Mouse (Mus musculus): ENCODE results near the gene Pym1. TPM values are rescaled to one million over a fixed set of nuclear protein-coding genes. Genes with fewer than 3 reads are reported as not detected.

The Pym1 gene
- polyA plus RNA-seq, 1 experiment from 2014 or later, result 20.4 TPM

GRCm38 (mm10) chr10:128793258-128793657, 45.6 kb downstream of the Pym1 start:
- WGBS (ENCODE audit: insufficient replicate concordance), result 75% methylated on average over 1 of the region's 1 CpGs
- no peak overlapping the region for H3K4me3 ChIP-seq (replicated peaks)
- ATAC-seq (ENCODE audit: low read depth) (no peak), DNase-seq (no peak)
- H3K4me1 ChIP-seq (replicated peaks), result 0 out of 2 replicates have a peak, but pooled peaks cover 5% of the 10 kb centered on the region
- H3K9me3 ChIP-seq (replicated peaks), result no peaks in the 10 kb centered on the region
- H3K36me3 ChIP-seq, result peaks cover 5% of the 10 kb centered on the region; the same call in 1 of the 2 replicates
- H3K27me3 ChIP-seq, result no peaks in the 10 kb centered on the region
- no peak overlapping the region for H3K4me2 ChIP-seq
- no peak overlapping the region for H3K27ac ChIP-seq
- H3K9ac ChIP-seq, result no peak overlapping the region

DNA sequence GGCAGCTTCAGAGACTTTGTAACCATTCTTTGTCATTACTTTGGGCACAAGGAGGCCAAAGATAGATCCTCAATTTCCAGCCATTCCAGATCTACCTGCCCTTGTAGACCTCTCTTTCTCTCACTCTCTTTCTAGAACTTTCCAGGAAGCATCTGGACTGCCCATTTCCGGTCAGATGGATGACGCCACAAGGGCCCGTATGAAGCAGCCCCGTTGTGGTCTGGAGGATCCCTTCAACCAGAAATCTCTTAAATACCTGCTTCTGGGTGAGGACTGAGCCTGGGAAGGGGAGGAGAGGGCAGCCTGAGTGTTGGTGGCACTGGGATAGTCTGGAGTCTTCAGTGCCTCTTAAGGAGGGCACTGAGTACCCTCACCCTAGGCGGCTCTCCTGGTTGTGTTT, 46.7 kb downstream of the Pym1 start:
- H3K27ac ChIP-seq, result no peak overlapping the region
- 57% methylated on average over 5 of the region's 5 CpGs for WGBS (ENCODE audit: insufficient replicate concordance)
- H3K4me2 ChIP-seq, result no peak overlapping the region
- peaks cover 9% of the 10 kb centered on the region; the same call in 1 of the 2 replicates for H3K36me3 ChIP-seq
- no peak overlapping the region for H3K9ac ChIP-seq
- no peaks in the 10 kb centered on the region for H3K9me3 ChIP-seq (replicated peaks)
- DNase-seq (no peak), ATAC-seq (ENCODE audit: low read depth) (no peak)
- H3K4me1 ChIP-seq (replicated peaks), result 0 out of 2 replicates have a peak, but pooled peaks cover 5% of the 10 kb centered on the region
- H3K27me3 ChIP-seq, result no peaks in the 10 kb centered on the region
- H3K4me3 ChIP-seq (replicated peaks), result no peak overlapping the region

- Histone ChIP-seq H3K9ac (no peak overlapping the region), H3K27ac (no peak overlapping the region), H3K9me3 (replicated peaks) (no peaks in the 10 kb centered on the region), H3K4me3 (replicated peaks) (no peak overlapping the region), H3K4me1 (replicated peaks) (0 out of 2 replicates have a peak, but pooled peaks cover 5% of the 10 kb centered on the region), H3K27me3 (no peaks in the 10 kb centered on the region), H3K36me3 (peaks cover 9% of the 10 kb centered on the region; the same call in 1 of the 2 replicates), H3K4me2 (no peak overlapping the region)
- ATAC-seq (ENCODE audit: low read depth), result no peak
- no peak for DNase-seq
- WGBS (ENCODE audit: insufficient replicate concordance), result 91% methylated on average over 3 of the region's 3 CpGs
These were observed 47.9 kb downstream of the Pym1 start for GRCm38 (mm10) chr10:128795581-128795980.

- H3K4me3 ChIP-seq (replicated peaks), result no peak overlapping the region
- peaks cover 15% of the 10 kb centered on the region; the same call in 1 of the 2 replicates for H3K36me3 ChIP-seq
- 76% methylated on average over 8 of the region's 8 CpGs for WGBS (ENCODE audit: insufficient replicate concordance)
- H3K27me3 ChIP-seq, result peaks cover 7% of the 10 kb centered on the region
- no peaks in the 10 kb centered on the region for H3K9me3 ChIP-seq (replicated peaks)
- DNase-seq (no peak), ATAC-seq (ENCODE audit: low read depth) (no peak)
- no peak overlapping the region for H3K27ac ChIP-seq
- no peak overlapping the region for H3K9ac ChIP-seq
- H3K4me1 ChIP-seq (replicated peaks), result peaks cover 10% of the 10 kb centered on the region
- H3K4me2 ChIP-seq, result no peak overlapping the region
These were observed 51.0 kb downstream of the Pym1 start for GRCm38 (mm10) chr10:128798676-128799075.

DNA sequence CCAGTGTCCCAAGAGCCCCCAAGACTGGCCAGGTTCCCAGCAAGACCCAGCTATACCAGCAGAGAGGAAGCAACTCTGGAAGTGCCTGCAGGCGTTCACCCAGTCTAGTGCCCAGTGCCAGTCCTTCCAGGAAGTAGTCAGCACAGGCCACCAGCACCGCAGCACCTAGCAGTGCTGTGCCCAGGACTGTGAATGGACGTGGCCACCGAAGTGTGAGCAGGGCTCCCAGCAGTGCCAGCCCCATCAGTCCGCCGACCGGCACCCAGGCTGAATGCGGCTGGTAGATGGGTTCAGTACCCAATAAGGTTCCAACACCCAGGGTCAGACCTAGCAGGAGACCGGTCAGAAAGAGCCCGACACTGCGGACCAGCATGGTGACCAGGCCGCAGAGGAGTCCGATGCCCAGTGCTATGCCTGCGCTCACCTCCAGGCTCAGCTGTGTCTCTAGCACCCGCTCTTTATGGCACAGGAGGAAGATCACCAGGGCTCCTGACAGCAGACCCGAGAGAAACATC, 54.3 kb downstream of the Pym1 start:
- WGBS (ENCODE audit: insufficient replicate concordance), result 83% methylated on average over 16 of the region's 16 CpGs
- H3K4me3 ChIP-seq (replicated peaks), result no peak overlapping the region
- H3K9me3 ChIP-seq (replicated peaks), result no peaks in the 10 kb centered on the region
- peaks cover 7% of the 10 kb centered on the region for H3K27me3 ChIP-seq
- ATAC-seq (ENCODE audit: low read depth) (no peak), DNase-seq (no peak)
- no peak overlapping the region for H3K27ac ChIP-seq
- H3K36me3 ChIP-seq, result peaks cover 15% of the 10 kb centered on the region; the same call in 1 of the 2 replicates
- no peak overlapping the region for H3K9ac ChIP-seq
- no peak overlapping the region for H3K4me2 ChIP-seq
- H3K4me1 ChIP-seq (replicated peaks), result peaks cover 33% of the 10 kb centered on the region

DNA sequence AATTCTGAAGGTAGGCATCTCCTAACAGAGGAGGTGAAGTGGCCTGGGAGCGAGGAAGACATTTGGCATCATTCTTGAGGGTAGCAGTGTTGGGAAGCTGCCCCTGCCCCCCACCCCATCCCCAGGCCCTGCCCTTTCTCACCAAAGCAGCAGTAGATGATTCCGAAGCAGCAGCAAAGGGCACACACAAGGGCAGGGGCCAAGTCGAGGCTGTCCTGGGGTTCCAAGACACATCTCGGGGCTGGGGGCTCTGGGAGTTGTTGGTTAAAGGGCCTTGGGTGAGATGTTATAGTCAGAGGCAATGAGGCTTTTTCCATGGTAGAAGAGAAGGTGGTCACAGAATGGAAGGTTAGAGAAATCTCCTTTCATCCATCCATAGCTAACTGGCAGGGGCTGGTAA, 55.3 kb downstream of the Pym1 start:
- H3K4me3 ChIP-seq (replicated peaks), result no peak overlapping the region
- peaks cover 7% of the 10 kb centered on the region for H3K27me3 ChIP-seq
- H3K27ac ChIP-seq, result no peak overlapping the region
- H3K36me3 ChIP-seq, result peaks cover 15% of the 10 kb centered on the region; the same call in 1 of the 2 replicates
- ATAC-seq (ENCODE audit: low read depth) (no peak), DNase-seq (no peak)
- H3K4me2 ChIP-seq, result peak overlapping the region; percentile 95
- peaks cover 43% of the 10 kb centered on the region for H3K4me1 ChIP-seq (replicated peaks)
- WGBS (ENCODE audit: insufficient replicate concordance), result 62% methylated on average over 4 of the region's 4 CpGs
- H3K9me3 ChIP-seq (replicated peaks), result no peaks in the 10 kb centered on the region
- H3K9ac ChIP-seq, result no peak overlapping the region

GRCm38 (mm10) chr10:128803361-128803760, 55.7 kb downstream of the Pym1 start:
- no peak for DNase-seq
- whole genome bisulfite sequencing (ENCODE audit: insufficient replicate concordance), result 18% methylated on average over 6 of the region's 6 CpGs
- peak overlapping the region; percentile 87 for H3K9ac ChIP-seq

DNA sequence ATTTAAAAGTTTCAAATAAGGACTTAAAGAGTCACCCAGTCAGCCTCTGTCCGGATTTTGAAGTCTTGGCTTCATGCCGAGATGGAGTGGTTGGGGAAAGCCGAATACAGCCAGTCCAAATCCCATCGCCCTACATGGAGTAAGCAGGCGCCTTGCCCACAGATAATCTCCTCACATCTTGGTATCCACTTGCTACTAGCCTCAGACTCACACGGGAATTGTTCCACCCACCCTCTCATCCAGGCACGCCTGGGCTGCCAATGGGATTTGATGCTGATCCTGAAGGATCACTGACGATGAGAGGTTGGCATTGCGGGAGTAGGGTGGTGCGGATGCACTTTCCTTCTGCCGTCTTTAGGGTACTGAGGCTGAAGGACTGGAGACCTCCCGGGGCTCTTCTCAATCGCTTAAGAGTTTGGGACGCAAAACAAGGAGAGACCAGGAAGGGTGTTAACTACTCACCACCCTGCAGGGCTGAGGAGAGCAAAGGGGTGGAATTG, 56.1 kb downstream of the Pym1 start, which contains the start of gene Dnajc14:
Gene Dnajc14 (plus strand): TSS at position 292 of the 500 bp plus-strand sequence.
- H3K9ac ChIP-seq, result peak within 1 kb of the TSS; percentile 87
- ATAC-seq (ENCODE audit: low read depth), result no peak
- H3K9me3 ChIP-seq (replicated peaks), result no peaks in the 10 kb centered on the region
- peak within 1 kb of the TSS; percentile 82 for H3K4me3 ChIP-seq (replicated peaks)
- WGBS (ENCODE audit: insufficient replicate concordance), result 4% methylated on average over 14 of the region's 14 CpGs
- peaks cover 16% of the 10 kb centered on the region for H3K36me3 ChIP-seq
- peak within 1 kb of the TSS; percentile 95 for H3K4me2 ChIP-seq
- peaks cover 7% of the 10 kb centered on the region for H3K27me3 ChIP-seq
- DNase-seq, result no peak
- H3K4me1 ChIP-seq (replicated peaks), result peaks cover 51% of the 10 kb centered on the region
- H3K27ac ChIP-seq, result peak within 1 kb of the TSS; percentile 90

More at GRCm38 (mm10) chr10:128803361-128803760, 55.7 kb downstream of the Pym1 start:
- H3K27me3 ChIP-seq, result peaks cover 7% of the 10 kb centered on the region
- no peaks in the 10 kb centered on the region for H3K9me3 ChIP-seq (replicated peaks)
- H3K4me3 ChIP-seq (replicated peaks), result peak overlapping the region; percentile 82
- H3K27ac ChIP-seq, result peak overlapping the region; percentile 45; the same call in 1 of the 2 replicates
- peak overlapping the region; percentile 95 for H3K4me2 ChIP-seq
- ATAC-seq (ENCODE audit: low read depth), result no peak
- peaks cover 14% of the 10 kb centered on the region; the same call in 1 of the 2 replicates for H3K36me3 ChIP-seq
- peaks cover 47% of the 10 kb centered on the region for H3K4me1 ChIP-seq (replicated peaks)

DNA sequence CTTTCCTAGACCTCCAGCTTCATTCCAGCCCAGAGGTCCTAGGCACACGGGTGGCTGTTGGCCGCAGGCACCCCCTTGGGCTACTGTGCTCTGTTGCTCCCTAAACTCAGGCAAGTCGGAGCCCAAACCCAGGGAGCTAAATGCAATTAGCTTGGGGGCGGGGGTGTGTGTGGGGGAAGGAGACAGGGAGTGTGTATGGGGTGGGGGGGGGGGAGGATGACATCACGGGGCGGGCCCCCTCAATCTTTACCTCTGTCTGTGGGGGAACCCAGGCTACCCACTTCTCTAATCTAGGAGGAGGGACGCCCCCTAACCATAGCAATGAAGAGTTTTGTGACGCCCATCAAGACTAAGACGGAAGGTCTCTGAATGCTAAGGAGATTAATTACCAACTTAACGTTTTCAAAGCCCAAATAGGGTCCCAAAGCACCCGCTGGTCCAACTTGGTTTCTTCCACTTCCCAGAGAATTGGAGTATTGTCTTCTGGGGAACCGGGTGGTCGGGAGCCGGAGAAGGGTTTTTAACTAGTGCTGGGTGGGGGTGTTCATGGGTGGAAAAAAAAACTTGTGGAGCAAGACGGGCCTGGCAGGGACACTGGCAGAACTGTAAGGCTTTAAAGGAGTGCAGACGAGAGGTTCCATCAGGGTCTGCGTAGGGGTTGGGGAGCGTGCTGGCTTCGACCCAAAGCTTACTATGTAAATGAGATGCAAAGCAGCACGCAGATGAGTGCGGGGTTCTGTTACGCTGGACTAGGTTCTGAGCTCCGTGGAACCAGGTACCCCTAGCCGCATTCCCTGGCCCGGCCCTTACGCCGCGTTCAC, 56.8 kb downstream of the Pym1 start, which contains the start of gene Tmem198b:
Gene Tmem198b (minus strand): TSS at position 100 of the 821 bp plus-strand sequence.
- WGBS (ENCODE audit: insufficient replicate concordance), result under 1% methylated on average over 28 of the region's 28 CpGs
- Histone ChIP-seq H3K36me3 (peaks cover 21% of the 10 kb centered on the region), H3K4me3 (replicated peaks) (peak within 1 kb of the TSS; percentile 82), H3K9ac (peak within 1 kb of the TSS; percentile 87), H3K4me1 (replicated peaks) (peaks cover 58% of the 10 kb centered on the region), H3K27ac (peak within 1 kb of the TSS; percentile 90), H3K4me2 (peak within 1 kb of the TSS; percentile 95), H3K27me3 (peaks cover 7% of the 10 kb centered on the region), H3K9me3 (replicated peaks) (no peaks in the 10 kb centered on the region)
- peak; percentile 43 for ATAC-seq (ENCODE audit: low read depth)
- DNase-seq, result no peak

- DNase-seq, result peak; percentile 94
- Histone ChIP-seq H3K4me2 (peak overlapping the region; percentile 95), H3K27ac (peak overlapping the region; percentile 90), H3K4me3 (replicated peaks) (peak overlapping the region; percentile 82), H3K27me3 (peaks cover 7% of the 10 kb centered on the region), H3K36me3 (peaks cover 26% of the 10 kb centered on the region), H3K9me3 (replicated peaks) (no peaks in the 10 kb centered on the region), H3K9ac (peak overlapping the region; percentile 87), H3K4me1 (replicated peaks) (peaks cover 61% of the 10 kb centered on the region)
- under 1% methylated on average over 69 of the region's 70 CpGs for WGBS (ENCODE audit: insufficient replicate concordance)
- ATAC-seq (ENCODE audit: low read depth), result peak; percentile 96
These were observed 57.7 kb downstream of the Pym1 start for GRCm38 (mm10) chr10:128805092-128806000.
